Mouse (Mus musculus): ENCODE data around the gene Krtdap.

Gene Krtdap

DNA sequence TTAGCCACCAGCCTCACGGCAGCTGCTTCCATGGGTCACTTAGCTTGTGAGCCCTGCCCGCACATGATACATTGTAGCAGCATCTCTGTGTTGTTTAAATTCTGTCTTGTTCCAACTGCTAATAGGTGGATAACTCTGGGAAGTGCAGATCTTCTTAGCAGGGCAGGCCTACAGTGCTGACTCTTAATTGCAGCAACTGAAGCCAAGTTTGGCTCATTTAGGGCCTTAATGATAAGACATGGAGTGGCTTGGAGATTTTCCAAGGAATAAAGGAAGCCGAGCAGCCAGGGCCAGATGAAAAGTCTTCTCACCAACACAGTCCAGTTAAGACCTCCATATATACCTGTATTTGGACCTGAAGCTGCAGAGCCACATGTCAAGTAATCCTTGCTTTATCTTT lies 52.6 kb downstream of the Krtdap start:
- DNase-seq (ENCODE audit: low spot score), result no peak

Data from spleen, adult 12 weeks (tissue).